8 mouse cellular contexts compared by ENCODE assay signal in genomic region chr11:69016755-69017154, GRCm38 (mm10). TPM values are rescaled to one million over a fixed set of nuclear protein-coding genes. Genes with fewer than 3 reads are reported as not detected.
A peak's percentile ranks its signal among the peaks of the same experiment; 100 is the strongest.
DNase-seq lines count a peak whose midpoint lies in the region; ATAC-seq and TF ChIP-seq lines count a peak whose summit lies in the region.

No protein-coding gene starts in this region.

- H3K4me2 ChIP-seq in kidney, embryonic 14.5 days (replicated peaks; ENCODE audit: low read depth, low read length) = peak overlapping the region; percentile 82
- peak overlapping the region; percentile 68 for H3K4me2 ChIP-seq in hindbrain, embryonic 13.5 days
- peak overlapping the region; percentile 82 for H3K4me2 ChIP-seq in midbrain, embryonic 12.5 days (replicated peaks)

- no peak for TF ChIP-seq CTCF in bone marrow, adult 2 months (IDR thresholded peaks at IDR 0.05; ENCODE audit: control insufficient read depth, insufficient read depth, low read length)

- ATAC-seq in kidney, embryonic 14.5 days (ENCODE audit: low FRiP score, low TSS enrichment) = no peak
- no peak for ATAC-seq in hindbrain, embryonic 13.5 days (ENCODE audit: low FRiP score)
- no peak for ATAC-seq in midbrain, embryonic 12.5 days (ENCODE audit: low FRiP score, low read depth)

- peaks cover 6% of the 10 kb centered on the region for H3K36me3 ChIP-seq in kidney, embryonic 14.5 days (ENCODE audit: control insufficient read depth, insufficient read depth, low read length)
- H3K36me3 ChIP-seq in hindbrain, embryonic 13.5 days = peaks cover 10% of the 10 kb centered on the region
- peaks cover 9% of the 10 kb centered on the region for H3K36me3 ChIP-seq in midbrain, embryonic 12.5 days

- H3K4me3 ChIP-seq in kidney, embryonic 14.5 days (ENCODE audit: low read length) = peak overlapping the region; percentile 81
- H3K4me3 ChIP-seq in bone marrow, adult 2 months (replicated peaks; ENCODE audit: control insufficient read depth, low read depth, low read length) = peak overlapping the region; percentile 84
- peak overlapping the region; percentile 73 for H3K4me3 ChIP-seq in hindbrain, embryonic 13.5 days
- peak overlapping the region; percentile 68 for H3K4me3 ChIP-seq in midbrain, embryonic 12.5 days

- no peak for TF ChIP-seq POLR2A in bone marrow, adult 2 months (IDR thresholded peaks at IDR 0.05; ENCODE audit: borderline replicate concordance, control insufficient read depth, low read depth, low read length)

- no peaks in the 10 kb centered on the region for H3K9me3 ChIP-seq in kidney, embryonic 14.5 days (ENCODE audit: control insufficient read depth, low read length)
- no peaks in the 10 kb centered on the region for H3K9me3 ChIP-seq in hindbrain, embryonic 13.5 days
- no peaks in the 10 kb centered on the region for H3K9me3 ChIP-seq in midbrain, embryonic 12.5 days

- WGBS in kidney, embryonic 14.5 days = 71% methylated on average over 3 of the region's 3 CpGs
- 58% methylated on average over 3 of the region's 3 CpGs for WGBS in bone marrow, adult 2 months
- WGBS in hindbrain, embryonic 13.5 days = 71% methylated on average over 3 of the region's 3 CpGs
- 73% methylated on average over 3 of the region's 3 CpGs for WGBS in midbrain, embryonic 12.5 days

- H3K9ac ChIP-seq in kidney, embryonic 14.5 days (ENCODE audit: low read depth, low read length) = peak overlapping the region; percentile 90
- peak overlapping the region; percentile 85 for H3K9ac ChIP-seq in hindbrain, embryonic 13.5 days
- peak overlapping the region; percentile 74 for H3K9ac ChIP-seq in midbrain, embryonic 12.5 days (replicated peaks)

- peaks cover 6% of the 10 kb centered on the region; the same call in 1 of the 2 replicates for H3K4me1 ChIP-seq in kidney, embryonic 14.5 days (ENCODE audit: control insufficient read depth, insufficient read depth, low read length)
- no peaks in the 10 kb centered on the region; the same call in 1 of the 2 replicates for H3K4me1 ChIP-seq in bone marrow, adult 2 months (ENCODE audit: control insufficient read depth, insufficient read depth, low read length)
- H3K4me1 ChIP-seq in hindbrain, embryonic 13.5 days (replicated peaks) = peaks cover 20% of the 10 kb centered on the region
- H3K4me1 ChIP-seq in midbrain, embryonic 12.5 days = peaks cover 19% of the 10 kb centered on the region

- H3K27me3 ChIP-seq in kidney, embryonic 14.5 days (ENCODE audit: control insufficient read depth, insufficient read depth, low read length) = no peaks in the 10 kb centered on the region
- no peaks in the 10 kb centered on the region for H3K27me3 ChIP-seq in hindbrain, embryonic 13.5 days
- no peaks in the 10 kb centered on the region for H3K27me3 ChIP-seq in midbrain, embryonic 12.5 days

- H3K27ac ChIP-seq in kidney, embryonic 14.5 days (ENCODE audit: low read depth, low read length) = peak overlapping the region; percentile 92; the same call in 1 of the 2 replicates
- H3K27ac ChIP-seq in bone marrow, adult 2 months (ENCODE audit: control insufficient read depth, insufficient read depth, low read depth, low read length, poor library complexity) = no peak overlapping the region
- H3K27ac ChIP-seq in hindbrain, embryonic 13.5 days = peak overlapping the region; percentile 91
- peak overlapping the region; percentile 88; the same call in 1 of the 2 replicates for H3K27ac ChIP-seq in midbrain, embryonic 12.5 days (replicated peaks)

- DNase-seq in kidney, adult 18-20 months = no peak
- no peak for DNase-seq in natural killer cell, adult 2 months (ENCODE audit: low spot score in 2 of 2)
- no peak for DNase-seq in right cerebral cortex, adult 2 months (ENCODE audit: low spot score in 2 of 2)
- no peak for DNase-seq in cerebellum, adult 9-10 months

RNA-seq across cellular contexts. Expression of gene Ctc1, which starts 1.0 kb away (rescaled TPM):
- 44.2 and 62.3 TPM in 2 replicates for polyA plus RNA-seq in kidney, embryonic 14.5 days (2014; fragmentation: Nextera tagmentation; extraction: Ambion mirVana)
- polyA plus RNA-seq in bone marrow, adult 2 months (2011; ENCODE audit: insufficient read depth, insufficient read length, low replicate concordance, missing spikeins) = 19.0 and 38.1 TPM in 2 replicates
- 49.4 and 49.9 TPM in 2 replicates for polyA plus RNA-seq in hindbrain, embryonic 13.5 days (2015; fragmentation: Nextera tagmentation; extraction: Ambion mirVana)
- 72.4 and 77.1 TPM in 2 replicates for polyA plus RNA-seq in midbrain, embryonic 12.5 days (2016; fragmentation: Nextera tagmentation; extraction: Ambion mirVana)

RNA-seq across cellular contexts. Expression of gene Pfas, which starts 8.5 kb away (rescaled TPM):
- polyA plus RNA-seq in kidney, embryonic 14.5 days (2014; fragmentation: Nextera tagmentation; extraction: Ambion mirVana) = 33.7 and 47.7 TPM in 2 replicates
- 26.1 and 34.4 TPM in 2 replicates for polyA plus RNA-seq in bone marrow, adult 2 months (2011; ENCODE audit: insufficient read depth, insufficient read length, low replicate concordance, missing spikeins)
- 19.1 and 20.4 TPM in 2 replicates for polyA plus RNA-seq in hindbrain, embryonic 13.5 days (2015; fragmentation: Nextera tagmentation; extraction: Ambion mirVana)
- polyA plus RNA-seq in midbrain, embryonic 12.5 days (2016; fragmentation: Nextera tagmentation; extraction: Ambion mirVana) = 34.7 and 38.7 TPM in 2 replicates

RNA-seq across cellular contexts. Expression of gene Aurkb, which starts 28.7 kb away (rescaled TPM):
- polyA plus RNA-seq in kidney, embryonic 14.5 days (2014; fragmentation: Nextera tagmentation; extraction: Ambion mirVana) = 145 and 155 TPM in 2 replicates
- 53.2 and 100 TPM in 2 replicates for polyA plus RNA-seq in bone marrow, adult 2 months (2011; ENCODE audit: insufficient read depth, insufficient read length, low replicate concordance, missing spikeins)
- polyA plus RNA-seq in hindbrain, embryonic 13.5 days (2015; fragmentation: Nextera tagmentation; extraction: Ambion mirVana) = 31.7 and 34.2 TPM in 2 replicates
- 139 and 142 TPM in 2 replicates for polyA plus RNA-seq in midbrain, embryonic 12.5 days (2016; fragmentation: Nextera tagmentation; extraction: Ambion mirVana)

RNA-seq across cellular contexts. Expression of gene Rangrf, which starts 41.8 kb away (rescaled TPM):
- 68.7 and 95.2 TPM in 2 replicates for polyA plus RNA-seq in kidney, embryonic 14.5 days (2014; fragmentation: Nextera tagmentation; extraction: Ambion mirVana)
- polyA plus RNA-seq in bone marrow, adult 2 months (2011; ENCODE audit: insufficient read depth, insufficient read length, low replicate concordance, missing spikeins) = 18.3 and 38.3 TPM in 2 replicates
- polyA plus RNA-seq in hindbrain, embryonic 13.5 days (2015; fragmentation: Nextera tagmentation; extraction: Ambion mirVana) = 24.7 and 26.7 TPM in 2 replicates
- 39.2 and 42.1 TPM in 2 replicates for polyA plus RNA-seq in midbrain, embryonic 12.5 days (2016; fragmentation: Nextera tagmentation; extraction: Ambion mirVana)

RNA-seq across cellular contexts. Expression of gene Borcs6, which starts 42.8 kb away (rescaled TPM):
- polyA plus RNA-seq in kidney, embryonic 14.5 days (2014; fragmentation: Nextera tagmentation; extraction: Ambion mirVana) = 6.6 and 7.5 TPM in 2 replicates
- polyA plus RNA-seq in bone marrow, adult 2 months (2011; ENCODE audit: insufficient read depth, insufficient read length, low replicate concordance, missing spikeins) = 16.4 and 18.4 TPM in 2 replicates
- polyA plus RNA-seq in hindbrain, embryonic 13.5 days (2015; fragmentation: Nextera tagmentation; extraction: Ambion mirVana) = 13.4 and 15.2 TPM in 2 replicates
- 13.3 and 16.3 TPM in 2 replicates for polyA plus RNA-seq in midbrain, embryonic 12.5 days (2016; fragmentation: Nextera tagmentation; extraction: Ambion mirVana)
